Mouse (Mus musculus) lung, embryonic 15.5 days (tissue): ENCODE measurements at regions not wholly inside any gene's neighbourhood (a gene's known extent, or its start where the extent isn't known, plus 50 kb on each side); places are given as distances from the start of the nearest gene placed in this dataset. TPM values are rescaled to one million over a fixed set of nuclear protein-coding genes. Genes with fewer than 3 reads are reported as not detected.

ENCODE experiments used
- ATAC-seq: fragments of 200-750 bp; cut with Nextera tagmentation; 2 replicates; pipeline ENCODE4 v1.8.0; 2017; ENCODE audit warnings: moderate number of reproducible peaks, borderline replicate concordance; ENCODE audit not compliant: low FRiP score, low TSS enrichment; ENCODE audit errors: extremely low read depth
- H3K27ac ChIP-seq: fragments of 300-500 bp; sonication (generic); 2 replicates; pipeline ENCODE4 v1.5.1; 2015; ENCODE audit warnings: moderate library complexity, mild to moderate bottlenecking, inconsistent platforms
- H3K27me3 ChIP-seq: fragments of 300-500 bp; sonication (generic); 2 replicates; pipeline ENCODE4 v1.6.1; 2015; ENCODE audit warnings: inconsistent platforms
- H3K36me3 ChIP-seq: fragments of 300-500 bp; sonication (generic); 2 replicates; pipeline ENCODE4 v1.6.1; 2015; ENCODE audit warnings: inconsistent platforms
- H3K4me1 ChIP-seq: fragments of 300-500 bp; sonication (generic); 2 replicates; pipeline ENCODE4 v1.6.1; 2015; ENCODE audit warnings: inconsistent platforms
- H3K4me2 ChIP-seq: fragments of 300-500 bp; sonication (generic); 2 replicates; pipeline ENCODE4 v1.6.1; 2015; ENCODE audit warnings: inconsistent platforms, mild to moderate bottlenecking, moderate library complexity
- H3K4me3 ChIP-seq: fragments of 300-500 bp; sonication (generic); 2 replicates; pipeline ENCODE4 v1.5.1; 2015; ENCODE audit warnings: mild to moderate bottlenecking, inconsistent platforms
- H3K9ac ChIP-seq: fragments of 300-500 bp; sonication (generic); 2 replicates; pipeline ENCODE4 v1.6.1; 2015; ENCODE audit warnings: inconsistent platforms
- H3K9me3 ChIP-seq: fragments of 300-500 bp; sonication (generic); 2 replicates; pipeline ENCODE4 v1.6.1; 2016; ENCODE audit warnings: inconsistent platforms
- WGBS: fragments of 180-500 bp; shearing (Covaris S2); methylation state at CpG from one replicate; pipeline ENCODE4 v1.1.7; 2015; 5-methylcytosine and 5-hydroxymethylcytosine counted together
- microRNA-seq: library from miRNA; unstranded; fragments of <30 nt; microRNA quantifications from one replicate; pipeline ENCODE4, GENCODE M21; 2016

GRCm38 (mm10) chr10:109074218-109074617 is 63.4 kb upstream of the Syt1 start:
- H3K4me2 ChIP-seq, result no peak overlapping the region
- H3K27ac ChIP-seq, result no peak overlapping the region
- H3K4me3 ChIP-seq, result no peak overlapping the region
- no peaks in the 10 kb centered on the region for H3K27me3 ChIP-seq
- H3K9me3 ChIP-seq, result no peaks in the 10 kb centered on the region
- H3K9ac ChIP-seq, result no peak overlapping the region
- 79% methylated on average over 7 of the region's 7 CpGs for WGBS
- no peak for ATAC-seq
- H3K4me1 ChIP-seq, result no peaks in the 10 kb centered on the region
- H3K36me3 ChIP-seq, result no peaks in the 10 kb centered on the region

Small RNA genes lying in the stretch of these regions (microRNA-seq; reads per million reads assigned to microRNA genes)
- not detected for gene Gm44495
